Mouse (Mus musculus): ENCODE measurements around the gene Sspo. TPM values are rescaled to one million over a fixed set of nuclear protein-coding genes. Genes with fewer than 3 reads are reported as not detected.
A peak's percentile ranks its signal among the peaks of the same experiment; 100 is the strongest.

Gene Sspo
- total and polyA plus RNA-seq, 3 experiments = 0.08 to 0.42 (median 0.17) TPM

GRCm38 (mm10) chr6:48424074-48424473 lies 24.0 kb upstream of the Sspo start:
- Histone ChIP-seq H3K36me3 (replicated peaks in 1 of 2; ENCODE audit: control insufficient read depth in 1 of 2, insufficient read depth in 1 of 2, low read length in 1 of 2) (no peaks in the 10 kb centered on the region), H3K4me1 (ENCODE audit: control insufficient read depth in 1 of 2, insufficient read depth in 2 of 2) (peaks cover 9 to 41% of the 10 kb centered on the region in 2 experiments; a peak in 3 of 4 replicates), H3K4me3 (replicated peaks in 1 of 3; ENCODE audit: low read depth in 2 of 3, low read length in 2 of 3, poor library complexity in 1 of 3) (no peak overlapping the region), H3K79me2 (replicated peaks; ENCODE audit: control insufficient read depth, extremely low read depth, insufficient read depth, poor library complexity, severe bottlenecking) (no peaks in the 10 kb centered on the region), H3K9ac (ENCODE audit: insufficient read depth, low read depth) (no peak overlapping the region), H3K27ac (ENCODE audit: insufficient read depth, low read depth) (no peak overlapping the region), H3K4me2 (ENCODE audit: insufficient read depth, low read depth, poor library complexity, severe bottlenecking) (no peak overlapping the region), H3K9me3 (replicated peaks; ENCODE audit: low read length) (no peaks in the 10 kb centered on the region), H3K27me3 (replicated peaks) (no peaks in the 10 kb centered on the region)
- in situ Hi-C loops (cut with MboI; ENCODE audit: low pct_ligation_motif_present, low pct_unique_long_range_greater_than_20kb, low sequenced_read_pairs) (no loop called here), dilution Hi-C loops (cut with MboI; ENCODE audit: extremely low pct_ligation_motif_present, extremely low pct_unique_long_range_greater_than_20kb, low sequenced_read_pairs) (no loop called here)
- TF ChIP-seq MEF2A (IDR thresholded peaks at IDR 0.05; ENCODE audit: borderline replicate concordance, low read depth, low read length) (no peak), EP300 (IDR thresholded peaks at IDR 0.05; ENCODE audit: low read length) (no peak), E2F4 (IDR thresholded peaks at IDR 0.05; ENCODE audit: insufficient replicate concordance, low read depth, low read length) (no peak), KAT2A (IDR thresholded peaks at IDR 0.05; ENCODE audit: insufficient replicate concordance, low read length) (no peak), ZKSCAN1 (IDR thresholded peaks at IDR 0.05; ENCODE audit: borderline replicate concordance, low read depth, low read length) (no peak), USF1 (IDR thresholded peaks at IDR 0.05; ENCODE audit: low read depth, low read length) (no peak), JUN (IDR thresholded peaks at IDR 0.05; ENCODE audit: insufficient read depth, low read depth, low read length) (no peak), TCF12 (IDR thresholded peaks at IDR 0.05; ENCODE audit: low read depth, low read length) (no peak), MAZ (IDR thresholded peaks at IDR 0.05; ENCODE audit: low read depth, low read length) (no peak), USF2 (conservative IDR thresholded peaks at IDR 0.05; ENCODE audit: low read depth, low read length) (no peak), BHLHE40 (IDR thresholded peaks at IDR 0.05; ENCODE audit: low read depth, low read length) (no peak), SMC3 (IDR thresholded peaks at IDR 0.05; ENCODE audit: low read depth, low read length) (peak; percentile 27; the same call in 1 of the 2 replicates), RCOR1 (conservative IDR thresholded peaks at IDR 0.05; ENCODE audit: low read depth, low read length) (no peak), ZNF384 (IDR thresholded peaks at IDR 0.05; ENCODE audit: low read depth, low read length) (no peak), IRF4 (IDR thresholded peaks at IDR 0.05; ENCODE audit: low read depth, low read length) (no peak), POLR2A (IDR thresholded peaks at IDR 0.05; ENCODE audit: low read depth, low read length) (no peak), MAFK (IDR thresholded peaks at IDR 0.05; ENCODE audit: insufficient replicate concordance, low read length) (no peak), NRF1 (IDR thresholded peaks at IDR 0.05; ENCODE audit: low read depth, low read length) (no peak), RAD21 (IDR thresholded peaks at IDR 0.05; ENCODE audit: low read depth, low read length) (peak; percentile 26), ZMIZ1 (IDR thresholded peaks at IDR 0.05; ENCODE audit: low read depth, low read length) (no peak), SIN3A (IDR thresholded peaks at IDR 0.05; ENCODE audit: low read length) (no peak), MAX (IDR thresholded peaks at IDR 0.05; ENCODE audit: low read length) (no peak), UBTF (IDR thresholded peaks at IDR 0.05; ENCODE audit: low read depth, low read length) (no peak), CTCF (conservative IDR thresholded peaks at IDR 0.05 in 1 of 2, IDR thresholded peaks at IDR 0.05 in 1 of 2; ENCODE audit: low read depth in 2 of 2, low read length in 2 of 2) (peak; percentile 43 to 52), ZC3H11A (IDR thresholded peaks at IDR 0.05; ENCODE audit: low read depth, low read length) (no peak), PAX5 (IDR thresholded peaks at IDR 0.05; ENCODE audit: low read length) (no peak)
- DNase-seq (ENCODE audit: extremely low read depth) = peak; percentile 41

Measured in CH12.LX (cell line).